Mouse (Mus musculus): ENCODE measurements around the gene Arpc2.

- 0 out of 2 replicates have a peak, but pooled peaks have one; percentile 19 for TF ChIP-seq CTCF (IDR thresholded peaks at IDR 0.05; ENCODE audit: low read depth)
- no peak for TF ChIP-seq EP300 (IDR thresholded peaks at IDR 0.05; ENCODE audit: low read depth)
Observed at GRCm38 (mm10) chr1:74303509-74304338, 67.8 kb downstream of the Arpc2 start.

Data from liver, postnatal 0 days (tissue).